Mouse (Mus musculus): ENCODE results near the gene Pjvk. TPM values are rescaled to one million over a fixed set of nuclear protein-coding genes. Genes with fewer than 3 reads are reported as not detected.

Pjvk gene
- polyA plus RNA-seq, 1 experiment, result not detected

DNA sequence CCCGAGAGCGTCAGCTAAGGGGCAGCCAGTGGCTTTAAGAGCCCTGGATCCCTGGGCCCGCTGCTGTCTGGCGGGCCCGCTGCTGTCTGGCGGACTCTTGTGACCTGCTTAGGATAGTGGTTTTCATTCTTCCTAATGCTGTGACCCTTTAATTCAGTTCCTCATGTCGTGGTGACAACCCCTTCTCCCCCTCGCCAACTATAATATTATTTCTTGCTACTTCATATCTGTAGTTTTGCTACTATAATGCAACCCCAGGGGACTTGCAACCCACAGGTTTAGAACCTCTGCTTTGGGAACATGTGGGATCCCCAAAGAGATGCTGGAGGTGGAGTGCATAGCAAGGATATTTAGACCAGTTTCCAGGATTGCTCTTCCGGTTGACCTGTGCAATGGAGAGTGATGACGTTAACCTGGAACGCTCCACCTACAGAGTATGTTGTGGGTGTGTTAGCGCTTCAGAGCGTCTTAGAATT is 428 bp downstream of the Pjvk start:
- Histone ChIP-seq H3K4me1 (ENCODE audit: control insufficient read depth, insufficient read depth, insufficient read length, low read length) (peaks cover 6% of the 10 kb centered on the region; the same call in 1 of the 2 replicates), H3K4me3 (ENCODE audit: insufficient read depth, low read depth, low read length) (peak overlapping the region; percentile 50), H3K27ac (replicated peaks; ENCODE audit: low read depth, low read length) (peak overlapping the region; percentile 62)

GRCm38 (mm10) chr2:76653070-76653469 is 4.8 kb downstream of the Pjvk start:
- H3K4me1 ChIP-seq (ENCODE audit: control insufficient read depth, insufficient read depth, insufficient read length, low read length), result no peaks in the 10 kb centered on the region
- no peak overlapping the region for H3K4me3 ChIP-seq (ENCODE audit: insufficient read depth, low read depth, low read length)
- no peak overlapping the region for H3K27ac ChIP-seq (replicated peaks; ENCODE audit: low read depth, low read length)

DNA sequence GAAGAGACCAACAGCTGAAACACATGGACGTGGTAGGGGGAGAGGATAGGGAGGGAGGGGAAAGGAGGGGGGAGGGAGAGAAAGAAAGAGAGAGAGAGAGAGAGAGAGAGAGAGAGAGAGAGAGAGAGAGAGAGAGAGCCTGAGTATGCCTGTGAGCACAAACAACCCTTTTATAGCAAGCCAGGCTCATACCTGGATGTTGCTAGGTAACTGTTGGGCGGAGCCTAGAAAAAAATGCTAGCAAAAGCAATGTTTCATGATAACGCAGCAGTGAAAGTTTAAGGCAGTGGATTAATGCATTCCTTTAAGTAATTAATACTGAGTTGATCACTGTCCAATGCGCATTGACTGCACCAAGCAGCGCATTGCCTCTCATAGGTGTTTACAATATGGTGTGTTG is 6.4 kb downstream of the Pjvk start:
- H3K27ac ChIP-seq (replicated peaks; ENCODE audit: low read depth, low read length), result no peak overlapping the region
- no peaks in the 10 kb centered on the region for H3K4me1 ChIP-seq (ENCODE audit: control insufficient read depth, insufficient read depth, insufficient read length, low read length)

DNA sequence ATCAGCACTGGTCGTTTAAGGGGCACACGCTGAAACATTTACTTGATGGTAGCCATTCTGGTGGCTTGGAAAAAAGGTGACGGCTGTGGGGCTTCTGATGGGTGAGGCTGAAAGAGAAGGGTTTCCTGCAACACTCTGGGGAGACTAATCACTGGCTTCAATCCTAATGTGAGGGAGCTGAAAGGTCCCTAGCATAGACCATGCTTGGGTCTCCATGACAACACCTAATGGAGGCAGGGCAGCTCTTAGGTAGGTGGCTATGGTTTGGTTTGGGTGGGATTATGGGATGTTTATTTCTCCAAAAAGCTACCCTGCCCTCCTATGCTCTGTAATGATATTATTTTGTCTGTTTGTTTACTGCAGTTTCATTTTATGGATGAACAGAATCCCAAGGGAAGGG is 7.2 kb downstream of the Pjvk start:
- no peaks in the 10 kb centered on the region for H3K4me1 ChIP-seq (ENCODE audit: control insufficient read depth, insufficient read depth, insufficient read length, low read length)
- H3K27ac ChIP-seq (replicated peaks; ENCODE audit: low read depth, low read length), result no peak overlapping the region
- H3K4me3 ChIP-seq (ENCODE audit: insufficient read depth, low read depth, low read length), result no peak overlapping the region

More for the DNA sequence above, 6.4 kb downstream of the Pjvk start:
- no peak overlapping the region for H3K4me3 ChIP-seq (ENCODE audit: insufficient read depth, low read depth, low read length)

GRCm38 (mm10) chr2:76655982-76656381 is 7.7 kb downstream of the Pjvk start:
- Histone ChIP-seq H3K27ac (replicated peaks; ENCODE audit: low read depth, low read length) (no peak overlapping the region), H3K4me1 (ENCODE audit: control insufficient read depth, insufficient read depth, insufficient read length, low read length) (no peaks in the 10 kb centered on the region)

GRCm38 (mm10) chr2:76658551-76658950 is 10.3 kb downstream of the Pjvk start:
- Histone ChIP-seq H3K27ac (replicated peaks; ENCODE audit: low read depth, low read length) (no peak overlapping the region), H3K4me1 (ENCODE audit: control insufficient read depth, insufficient read depth, insufficient read length, low read length) (no peaks in the 10 kb centered on the region), H3K4me3 (ENCODE audit: insufficient read depth, low read depth, low read length) (no peak overlapping the region)

More at GRCm38 (mm10) chr2:76655982-76656381, 7.7 kb downstream of the Pjvk start:
- no peak overlapping the region for H3K4me3 ChIP-seq (ENCODE audit: insufficient read depth, low read depth, low read length)

GRCm38 (mm10) chr2:76659419-76659818 is 11.1 kb downstream of the Pjvk start:
- no peak overlapping the region for H3K27ac ChIP-seq (replicated peaks; ENCODE audit: low read depth, low read length)
- no peaks in the 10 kb centered on the region for H3K4me1 ChIP-seq (ENCODE audit: control insufficient read depth, insufficient read depth, insufficient read length, low read length)
- H3K4me3 ChIP-seq (ENCODE audit: insufficient read depth, low read depth, low read length), result no peak overlapping the region

- H3K4me3 ChIP-seq (ENCODE audit: insufficient read depth, low read depth, low read length), result no peak overlapping the region
- H3K27ac ChIP-seq (replicated peaks; ENCODE audit: low read depth, low read length), result no peak overlapping the region
- H3K4me1 ChIP-seq (ENCODE audit: control insufficient read depth, insufficient read depth, insufficient read length, low read length), result no peaks in the 10 kb centered on the region
Observed at GRCm38 (mm10) chr2:76665531-76665930, 17.3 kb downstream of the Pjvk start.

GRCm38 (mm10) chr2:76667200-76667599 is 18.9 kb downstream of the Pjvk start:
- H3K4me3 ChIP-seq (ENCODE audit: insufficient read depth, low read depth, low read length), result no peak overlapping the region
- H3K4me1 ChIP-seq (ENCODE audit: control insufficient read depth, insufficient read depth, insufficient read length, low read length), result 0 out of 2 replicates have a peak, but pooled peaks cover 2% of the 10 kb centered on the region
- no peak overlapping the region for H3K27ac ChIP-seq (replicated peaks; ENCODE audit: low read depth, low read length)

GRCm38 (mm10) chr2:76671641-76672040 is 23.4 kb downstream of the Pjvk start:
- peak overlapping the region; percentile 18; the same call in 1 of the 2 replicates for H3K4me3 ChIP-seq (ENCODE audit: insufficient read depth, low read depth, low read length)
- H3K27ac ChIP-seq (replicated peaks; ENCODE audit: low read depth, low read length), result no peak overlapping the region
- peaks cover 8% of the 10 kb centered on the region for H3K4me1 ChIP-seq (ENCODE audit: control insufficient read depth, insufficient read depth, insufficient read length, low read length)

DNA sequence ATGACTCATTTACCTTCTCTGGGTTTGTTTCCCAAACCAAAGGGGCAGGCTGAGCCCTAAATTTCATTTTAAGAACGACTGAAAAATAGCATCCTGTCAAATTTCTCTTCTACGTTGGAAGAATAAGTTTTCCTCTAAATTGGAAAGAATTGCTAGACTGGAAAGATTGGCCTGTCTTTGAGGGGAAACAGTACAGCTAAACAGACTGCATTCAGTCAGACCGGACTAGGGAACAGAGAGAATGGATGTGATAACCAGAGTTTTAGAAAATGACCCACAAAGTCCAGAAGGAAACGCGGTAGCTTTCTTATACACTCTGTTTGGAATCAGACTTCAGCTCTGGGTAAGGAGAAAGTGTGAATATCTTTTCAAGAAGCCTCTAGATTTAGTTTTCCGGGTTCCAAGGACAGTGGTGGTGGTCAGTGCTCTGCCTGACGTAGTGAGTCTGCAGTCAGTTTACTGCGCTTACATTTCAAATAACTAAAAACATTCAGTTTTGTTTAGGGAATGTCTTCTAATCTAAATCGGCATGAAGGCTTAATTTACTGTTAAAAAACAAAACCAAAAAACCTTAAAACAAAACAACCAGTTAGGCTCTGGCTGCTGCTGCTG is 24.0 kb downstream of the Pjvk start:
- Histone ChIP-seq H3K27ac (replicated peaks; ENCODE audit: low read depth, low read length) (peak overlapping the region; percentile 52), H3K4me3 (ENCODE audit: insufficient read depth, low read depth, low read length) (peak overlapping the region; percentile 74), H3K4me1 (ENCODE audit: control insufficient read depth, insufficient read depth, insufficient read length, low read length) (peaks cover 10% of the 10 kb centered on the region)

DNA sequence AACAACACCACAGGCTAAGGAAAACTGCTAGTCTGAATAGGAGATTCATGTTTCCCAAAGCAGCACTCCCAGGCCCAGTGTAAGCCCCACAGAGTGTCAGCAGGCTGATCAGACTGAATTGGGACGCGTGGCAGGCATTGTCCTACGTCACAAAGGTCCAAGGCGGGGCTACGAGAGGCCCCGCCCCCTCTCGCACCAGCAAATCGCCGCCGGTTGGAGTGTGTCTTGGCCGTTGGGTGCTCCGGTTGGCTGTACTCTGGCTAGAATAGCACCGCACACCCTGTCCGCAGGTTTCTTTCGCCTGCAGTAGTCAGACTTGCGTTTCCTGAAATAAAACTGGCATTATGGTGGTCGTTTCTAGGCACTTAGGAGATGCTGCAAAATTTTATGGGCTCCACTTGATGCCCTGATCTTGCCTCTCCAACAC is 24.7 kb downstream of the Pjvk start, which contains the start of gene Fkbp7:
Fkbp7 (minus strand) TSS at position 151 of the 427 bp plus-strand sequence.
- Histone ChIP-seq H3K4me3 (ENCODE audit: insufficient read depth, low read depth, low read length) (peak within 1 kb of the TSS; percentile 74), H3K4me1 (ENCODE audit: control insufficient read depth, insufficient read depth, insufficient read length, low read length) (peaks cover 10% of the 10 kb centered on the region), H3K27ac (replicated peaks; ENCODE audit: low read depth, low read length) (peak within 1 kb of the TSS; percentile 82)

DNA sequence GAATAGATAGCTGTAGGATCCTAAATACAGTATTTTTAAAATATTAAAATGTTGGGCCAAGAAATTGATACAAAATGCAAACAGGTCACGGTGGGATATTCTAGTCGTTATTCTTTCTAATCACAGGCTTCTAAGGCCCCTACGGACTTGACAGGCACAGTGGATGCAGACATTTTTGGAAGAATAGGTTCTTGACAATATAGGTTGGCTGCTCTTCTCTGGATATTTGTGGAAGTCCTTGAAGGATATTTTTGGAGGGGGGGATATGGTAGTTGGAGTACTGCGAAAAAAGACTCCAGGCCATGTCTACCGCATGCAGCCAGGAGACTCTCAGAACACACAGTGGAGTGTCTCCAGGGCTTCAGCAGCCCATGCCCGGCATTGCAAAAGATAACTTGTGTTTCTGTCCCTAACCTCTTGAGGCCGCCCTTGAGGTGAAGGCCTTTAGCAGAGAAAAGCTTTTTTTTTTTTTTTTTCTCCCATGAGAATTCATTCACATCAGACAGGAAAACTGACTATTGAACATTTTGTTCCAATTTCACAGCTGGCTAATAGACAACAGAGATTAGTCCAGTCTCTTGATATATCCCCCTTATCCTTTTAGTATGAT is 25.3 kb downstream of the Pjvk start:
- Histone ChIP-seq H3K4me1 (ENCODE audit: control insufficient read depth, insufficient read depth, insufficient read length, low read length) (peaks cover 10% of the 10 kb centered on the region), H3K4me3 (ENCODE audit: insufficient read depth, low read depth, low read length) (no peak overlapping the region), H3K27ac (replicated peaks; ENCODE audit: low read depth, low read length) (peak overlapping the region; percentile 82; the same call in 1 of the 2 replicates)

DNA sequence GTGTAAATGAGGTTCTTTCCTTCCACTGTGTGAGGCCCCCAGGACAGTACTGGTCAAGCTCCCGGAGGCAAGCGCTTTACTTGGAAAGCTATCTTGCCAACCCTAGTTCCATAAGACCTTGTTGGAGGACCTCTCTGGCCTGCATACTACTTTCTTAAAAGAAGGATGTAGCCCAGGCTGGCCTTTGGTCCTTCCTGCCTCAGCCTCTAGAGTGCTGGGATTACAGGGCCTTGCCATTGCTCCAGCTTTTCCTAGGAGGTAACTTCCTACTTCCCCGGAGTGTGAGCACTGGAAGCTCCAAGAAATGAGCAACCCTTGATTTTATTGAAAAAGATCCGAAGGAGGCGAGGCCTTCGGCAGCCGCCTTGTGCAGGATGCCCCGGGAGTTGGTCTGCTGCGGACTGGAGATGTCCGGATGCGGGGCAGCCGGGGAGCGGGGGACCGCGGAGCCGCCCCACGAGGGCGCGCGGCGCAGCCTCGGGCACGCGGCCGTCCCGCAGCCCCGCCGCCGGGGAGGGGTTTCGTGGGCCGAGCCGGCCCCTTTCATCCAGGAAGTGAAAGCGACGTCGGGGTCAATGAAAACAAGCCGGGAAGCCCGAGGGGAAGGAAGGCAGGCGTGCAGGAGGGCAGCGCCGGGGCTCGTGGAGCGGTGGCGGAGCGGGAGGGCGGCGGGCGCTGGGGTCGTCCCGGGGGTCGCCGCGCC is 26.6 kb downstream of the Pjvk start, which contains the start of gene Plekha3:
Plekha3 (plus strand) TSS at position 557 of the 703 bp plus-strand sequence.
- Histone ChIP-seq H3K27ac (replicated peaks; ENCODE audit: low read depth, low read length) (peak within 1 kb of the TSS; percentile 82), H3K4me3 (ENCODE audit: insufficient read depth, low read depth, low read length) (peak within 1 kb of the TSS; percentile 71), H3K4me1 (ENCODE audit: control insufficient read depth, insufficient read depth, insufficient read length, low read length) (peaks cover 10% of the 10 kb centered on the region)

- Histone ChIP-seq H3K4me1 (ENCODE audit: control insufficient read depth, insufficient read depth, insufficient read length, low read length) (peaks cover 10% of the 10 kb centered on the region), H3K27ac (replicated peaks; ENCODE audit: low read depth, low read length) (no peak overlapping the region), H3K4me3 (ENCODE audit: insufficient read depth, low read depth, low read length) (peak overlapping the region; percentile 71)
Observed at GRCm38 (mm10) chr2:76675451-76675850, 27.2 kb downstream of the Pjvk start.
